Mouse (Mus musculus): Measurements from ENCODE around the gene Pkdcc. TPM values are rescaled to one million over a fixed set of nuclear protein-coding genes. Genes with fewer than 3 reads are reported as not detected.

Pkdcc gene
- polyA plus RNA-seq, 1 experiment from 2014 or later, result 7.1 TPM

- Histone ChIP-seq H3K4me3 (no peak overlapping the region), H3K36me3 (no peaks in the 10 kb centered on the region), H3K27me3 (no peaks in the 10 kb centered on the region), H3K9ac (no peak overlapping the region), H3K4me1 (replicated peaks) (peaks cover 16% of the 10 kb centered on the region), H3K9me3 (no peaks in the 10 kb centered on the region), H3K27ac (replicated peaks) (no peak overlapping the region; the same call in 1 of the 2 replicates), H3K4me2 (no peak overlapping the region)
- 64% methylated on average over 8 of the region's 8 CpGs for WGBS
- no peak for ATAC-seq (ENCODE audit: low FRiP score, low read depth)
Measured at GRCm38 (mm10) chr17:83226395-83226986, 11.4 kb downstream of the Pkdcc start.

GRCm38 (mm10) chr17:83231357-83231756, 16.3 kb downstream of the Pkdcc start:
- ATAC-seq (ENCODE audit: low FRiP score, low read depth), result no peak
- H3K4me1 ChIP-seq (replicated peaks), result peaks cover 10% of the 10 kb centered on the region; the same call in 1 of the 2 replicates
- H3K9me3 ChIP-seq, result no peaks in the 10 kb centered on the region
- no peak overlapping the region for H3K4me2 ChIP-seq
- H3K4me3 ChIP-seq, result no peak overlapping the region
- H3K9ac ChIP-seq, result no peak overlapping the region
- H3K27me3 ChIP-seq, result no peaks in the 10 kb centered on the region
- WGBS, result 50% methylated on average over 11 of the region's 11 CpGs
- no peak overlapping the region for H3K27ac ChIP-seq (replicated peaks)
- no peaks in the 10 kb centered on the region for H3K36me3 ChIP-seq

- peak; percentile 56; the same call in 1 of the 2 replicates for ATAC-seq (ENCODE audit: low FRiP score, low read depth)
- Histone ChIP-seq H3K36me3 (no peaks in the 10 kb centered on the region), H3K4me3 (no peak overlapping the region), H3K27me3 (no peaks in the 10 kb centered on the region), H3K4me2 (no peak overlapping the region), H3K9ac (no peak overlapping the region), H3K9me3 (no peaks in the 10 kb centered on the region), H3K27ac (replicated peaks) (peak overlapping the region; percentile 42; the same call in 1 of the 2 replicates), H3K4me1 (replicated peaks) (peaks cover 10% of the 10 kb centered on the region; the same call in 1 of the 2 replicates)
- WGBS, result 70% methylated on average over 10 of the region's 10 CpGs
Measured at GRCm38 (mm10) chr17:83235227-83235626, 20.1 kb downstream of the Pkdcc start.

- Histone ChIP-seq H3K4me1 (replicated peaks) (peaks cover 10% of the 10 kb centered on the region; the same call in 1 of the 2 replicates), H3K4me3 (no peak overlapping the region), H3K4me2 (no peak overlapping the region), H3K27ac (replicated peaks) (no peak overlapping the region), H3K9ac (no peak overlapping the region), H3K27me3 (no peaks in the 10 kb centered on the region), H3K9me3 (no peaks in the 10 kb centered on the region), H3K36me3 (no peaks in the 10 kb centered on the region)
- no peak for ATAC-seq (ENCODE audit: low FRiP score, low read depth)
- 76% methylated on average over 8 of the region's 8 CpGs for WGBS
Measured at GRCm38 (mm10) chr17:83236202-83236601, 21.1 kb downstream of the Pkdcc start.

- ATAC-seq (ENCODE audit: low FRiP score, low read depth), result peak; percentile 74
- no peak overlapping the region for H3K4me3 ChIP-seq
- H3K27me3 ChIP-seq, result no peaks in the 10 kb centered on the region
- WGBS, result 68% methylated on average over 16 of the region's 16 CpGs
- no peak overlapping the region for H3K27ac ChIP-seq (replicated peaks)
- no peak overlapping the region for H3K4me2 ChIP-seq
- no peaks in the 10 kb centered on the region for H3K36me3 ChIP-seq
- no peaks in the 10 kb centered on the region for H3K9me3 ChIP-seq
- no peak overlapping the region for H3K9ac ChIP-seq
- H3K4me1 ChIP-seq (replicated peaks), result peaks cover 6% of the 10 kb centered on the region; the same call in 1 of the 2 replicates
Measured at GRCm38 (mm10) chr17:83238123-83239058, 23.3 kb downstream of the Pkdcc start.

GRCm38 (mm10) chr17:83244502-83244901, 29.4 kb downstream of the Pkdcc start:
- no peak for ATAC-seq (ENCODE audit: low FRiP score, low read depth)
- no peaks in the 10 kb centered on the region for H3K27me3 ChIP-seq
- H3K36me3 ChIP-seq, result no peaks in the 10 kb centered on the region
- no peaks in the 10 kb centered on the region for H3K9me3 ChIP-seq
- H3K4me1 ChIP-seq (replicated peaks), result peaks cover 6% of the 10 kb centered on the region; the same call in 1 of the 2 replicates
- no peak overlapping the region for H3K27ac ChIP-seq (replicated peaks)
- H3K4me3 ChIP-seq, result no peak overlapping the region
- no peak overlapping the region for H3K9ac ChIP-seq
- H3K4me2 ChIP-seq, result no peak overlapping the region
- WGBS, result 92% methylated on average over 1 of the region's 1 CpGs

GRCm38 (mm10) chr17:83245460-83245859, 30.4 kb downstream of the Pkdcc start:
- Histone ChIP-seq H3K4me3 (no peak overlapping the region), H3K4me1 (replicated peaks) (peaks cover 6% of the 10 kb centered on the region; the same call in 1 of the 2 replicates), H3K9me3 (no peaks in the 10 kb centered on the region), H3K36me3 (no peaks in the 10 kb centered on the region), H3K27ac (replicated peaks) (no peak overlapping the region), H3K9ac (no peak overlapping the region), H3K27me3 (no peaks in the 10 kb centered on the region), H3K4me2 (no peak overlapping the region)
- WGBS, result 74% methylated on average over 3 of the region's 3 CpGs
- ATAC-seq (ENCODE audit: low FRiP score, low read depth), result no peak

- Histone ChIP-seq H3K4me2 (no peak overlapping the region), H3K27me3 (no peaks in the 10 kb centered on the region), H3K4me3 (no peak overlapping the region), H3K9ac (no peak overlapping the region), H3K4me1 (replicated peaks) (peaks cover 6% of the 10 kb centered on the region; the same call in 1 of the 2 replicates), H3K9me3 (no peaks in the 10 kb centered on the region), H3K27ac (replicated peaks) (no peak overlapping the region), H3K36me3 (no peaks in the 10 kb centered on the region)
- WGBS, result 31% methylated on average over 7 of the region's 7 CpGs
- ATAC-seq (ENCODE audit: low FRiP score, low read depth), result no peak
Measured at GRCm38 (mm10) chr17:83246090-83246489, 31.0 kb downstream of the Pkdcc start.

GRCm38 (mm10) chr17:83247176-83247575, 32.1 kb downstream of the Pkdcc start:
- Histone ChIP-seq H3K4me2 (no peak overlapping the region), H3K9ac (no peak overlapping the region), H3K27me3 (no peaks in the 10 kb centered on the region), H3K36me3 (no peaks in the 10 kb centered on the region), H3K4me1 (replicated peaks) (peaks cover 6% of the 10 kb centered on the region; the same call in 1 of the 2 replicates), H3K27ac (replicated peaks) (no peak overlapping the region), H3K9me3 (no peaks in the 10 kb centered on the region), H3K4me3 (no peak overlapping the region)
- WGBS, result 72% methylated on average over 4 of the region's 4 CpGs
- ATAC-seq (ENCODE audit: low FRiP score, low read depth), result no peak

- no peaks in the 10 kb centered on the region for H3K27me3 ChIP-seq
- no peak overlapping the region for H3K9ac ChIP-seq
- H3K4me1 ChIP-seq (replicated peaks), result peaks cover 6% of the 10 kb centered on the region; the same call in 1 of the 2 replicates
- WGBS, result 46% methylated on average over 2 of the region's 2 CpGs
- no peak overlapping the region for H3K4me3 ChIP-seq
- no peaks in the 10 kb centered on the region for H3K36me3 ChIP-seq
- H3K27ac ChIP-seq (replicated peaks), result no peak overlapping the region
- no peak overlapping the region for H3K4me2 ChIP-seq
- ATAC-seq (ENCODE audit: low FRiP score, low read depth), result no peak
- H3K9me3 ChIP-seq, result no peaks in the 10 kb centered on the region
Measured at GRCm38 (mm10) chr17:83248467-83248866, 33.4 kb downstream of the Pkdcc start.

- Histone ChIP-seq H3K27ac (replicated peaks) (no peak overlapping the region), H3K9ac (no peak overlapping the region), H3K4me3 (no peak overlapping the region), H3K9me3 (no peaks in the 10 kb centered on the region), H3K4me1 (replicated peaks) (peaks cover 6% of the 10 kb centered on the region; the same call in 1 of the 2 replicates), H3K36me3 (no peaks in the 10 kb centered on the region), H3K4me2 (no peak overlapping the region), H3K27me3 (no peaks in the 10 kb centered on the region)
- WGBS, result 78% methylated on average over 18 of the region's 18 CpGs
- ATAC-seq (ENCODE audit: low FRiP score, low read depth), result no peak
Measured at GRCm38 (mm10) chr17:83250903-83251526, 35.9 kb downstream of the Pkdcc start.
